Mouse (Mus musculus) forebrain, embryonic 15.5 days (tissue): ENCODE measurements around the gene Hdac4. TPM values are rescaled to one million over a fixed set of nuclear protein-coding genes. Genes with fewer than 3 reads are reported as not detected.

Experiments
- ATAC-seq: fragments of 200-750 bp; cut with Nextera tagmentation; replicated peaks from 2 replicates; pipeline ENCODE4 v1.8.0; 2017; ENCODE audit warnings: mild to moderate bottlenecking, moderate TSS enrichment, moderate library complexity
- H3K27ac ChIP-seq: fragments of 300-500 bp; sonication (generic); replicated peaks from 2 replicates; pipeline ENCODE4 v1.5.1; 2015; ENCODE audit warnings: mild to moderate bottlenecking, inconsistent platforms
- H3K27me3 ChIP-seq: fragments of 300-500 bp; sonication (generic); 2 replicates; pipeline ENCODE4 v1.6.1; 2015; ENCODE audit warnings: inconsistent platforms
- H3K36me3 ChIP-seq: fragments of 300-500 bp; sonication (generic); 2 replicates; pipeline ENCODE4 v1.6.1; 2015; ENCODE audit warnings: mild to moderate bottlenecking, inconsistent platforms
- H3K4me1 ChIP-seq: fragments of 300-500 bp; sonication (generic); 2 replicates; pipeline ENCODE4 v1.6.1; 2015; ENCODE audit warnings: inconsistent platforms
- H3K4me2 ChIP-seq: fragments of 300-500 bp; sonication (generic); replicated peaks from 2 replicates; pipeline ENCODE4 v1.6.1; 2015; ENCODE audit warnings: mild to moderate bottlenecking, inconsistent platforms
- H3K4me3 ChIP-seq: fragments of 300-500 bp; sonication (generic); 2 replicates; pipeline ENCODE4 v1.5.1; 2015; ENCODE audit warnings: mild to moderate bottlenecking, inconsistent platforms
- H3K9ac ChIP-seq: fragments of 300-500 bp; sonication (generic); replicated peaks from 2 replicates; pipeline ENCODE4 v1.6.1; 2015; ENCODE audit warnings: mild to moderate bottlenecking, inconsistent platforms
- H3K9me3 ChIP-seq: fragments of 300-500 bp; sonication (generic); 2 replicates; pipeline ENCODE4 v1.6.1; 2016; ENCODE audit warnings: inconsistent platforms
- WGBS: fragments of 180-500 bp; shearing (Covaris S2); methylation state at CpG from one replicate; pipeline ENCODE4 v1.1.7; 2015; ENCODE audit warnings: mixed read lengths; 5-methylcytosine and 5-hydroxymethylcytosine counted together
- polyA plus RNA-seq: library from polyadenylated mRNA; unstranded; fragments of >200 nt; fragmentation: Nextera tagmentation; extraction: Ambion mirVana; gene quantifications from 2 replicates; pipeline ENCODE4 v1.2.1, GENCODE M21; 2015

Hdac4 gene
- polyA plus RNA-seq, 1 experiment from 2014 or later = 31.9 TPM

DNA sequence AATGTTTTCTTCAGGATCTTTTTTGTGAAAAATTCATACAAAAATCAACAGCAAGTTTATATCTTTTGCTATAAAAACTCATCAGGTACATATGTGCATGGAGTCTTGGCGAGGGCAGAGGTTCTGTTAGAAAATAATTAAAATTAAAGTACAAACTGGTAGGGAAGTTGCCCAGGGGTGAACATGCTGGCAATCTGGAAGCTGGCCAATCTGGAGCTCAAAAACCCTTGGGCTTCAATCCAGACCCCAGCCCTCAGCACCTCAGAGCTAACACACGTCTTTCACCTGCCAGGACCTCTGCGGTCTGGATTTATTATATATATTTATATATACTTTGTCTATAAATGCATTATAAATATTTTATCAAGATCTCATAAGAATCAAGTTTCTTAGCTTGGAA, 263.7 kb downstream of the Hdac4 start:
- WGBS = 48% methylated on average over 3 of the region's 3 CpGs
- no peak overlapping the region for H3K27ac ChIP-seq
- H3K4me2 ChIP-seq = no peak overlapping the region
- no peaks in the 10 kb centered on the region for H3K27me3 ChIP-seq
- no peak overlapping the region for H3K9ac ChIP-seq
- ATAC-seq = no peak
- peaks cover 21% of the 10 kb centered on the region; the same call in 1 of the 2 replicates for H3K36me3 ChIP-seq
- no peak overlapping the region for H3K4me3 ChIP-seq
- H3K9me3 ChIP-seq = no peaks in the 10 kb centered on the region
- no peaks in the 10 kb centered on the region for H3K4me1 ChIP-seq

DNA sequence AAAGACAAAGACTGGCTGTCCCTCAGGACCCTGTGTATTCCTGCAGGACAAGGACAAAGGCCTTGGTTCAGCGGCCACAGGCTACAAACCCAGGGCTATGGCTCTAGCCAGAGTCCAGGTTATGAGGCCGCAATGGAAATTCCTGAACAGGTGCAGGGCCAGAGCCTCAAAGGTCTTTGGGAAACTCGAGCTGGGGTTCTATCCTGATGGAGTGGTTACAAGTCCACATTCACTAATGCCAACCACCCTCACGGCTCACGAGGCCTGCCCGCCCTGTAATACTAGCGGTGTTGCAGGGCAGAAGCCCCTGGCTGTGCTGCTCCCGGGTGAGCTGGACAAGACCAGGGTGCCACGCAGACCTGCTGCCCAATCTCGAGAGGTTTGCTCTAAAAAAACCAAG, 264.3 kb downstream of the Hdac4 start:
- Histone ChIP-seq H3K4me3 (no peak overlapping the region), H3K4me2 (no peak overlapping the region), H3K27me3 (no peaks in the 10 kb centered on the region), H3K4me1 (no peaks in the 10 kb centered on the region), H3K27ac (no peak overlapping the region), H3K36me3 (peaks cover 21% of the 10 kb centered on the region; the same call in 1 of the 2 replicates), H3K9me3 (no peaks in the 10 kb centered on the region), H3K9ac (no peak overlapping the region)
- no peak for ATAC-seq
- WGBS = 91% methylated on average over 10 of the region's 10 CpGs

DNA sequence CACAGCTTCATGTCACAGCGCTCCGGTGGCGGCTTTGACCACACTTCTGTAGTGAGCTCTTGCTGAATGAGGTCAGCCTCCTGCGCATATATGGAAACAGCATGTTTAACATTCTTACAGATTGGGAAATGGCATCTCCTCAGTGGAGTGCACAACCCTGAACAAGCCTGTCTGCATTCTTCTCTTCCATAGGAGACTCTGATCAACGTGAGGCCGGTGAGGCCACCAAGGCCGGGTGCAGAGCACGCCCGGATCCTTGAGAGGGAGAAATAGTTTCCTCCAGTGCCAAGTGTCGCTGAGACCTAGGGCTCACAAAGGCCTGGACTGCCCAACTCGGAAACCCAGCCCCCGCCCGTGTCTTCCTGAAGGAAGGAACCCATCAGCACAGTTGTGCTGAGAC, 266.4 kb downstream of the Hdac4 start:
- H3K4me1 ChIP-seq = no peaks in the 10 kb centered on the region
- no peak for ATAC-seq
- H3K4me3 ChIP-seq = no peak overlapping the region
- no peaks in the 10 kb centered on the region for H3K27me3 ChIP-seq
- H3K4me2 ChIP-seq = no peak overlapping the region
- peaks cover 16% of the 10 kb centered on the region; the same call in 1 of the 2 replicates for H3K36me3 ChIP-seq
- no peak overlapping the region for H3K27ac ChIP-seq
- WGBS = 94% methylated on average over 13 of the region's 13 CpGs
- no peak overlapping the region for H3K9ac ChIP-seq
- no peaks in the 10 kb centered on the region for H3K9me3 ChIP-seq

DNA sequence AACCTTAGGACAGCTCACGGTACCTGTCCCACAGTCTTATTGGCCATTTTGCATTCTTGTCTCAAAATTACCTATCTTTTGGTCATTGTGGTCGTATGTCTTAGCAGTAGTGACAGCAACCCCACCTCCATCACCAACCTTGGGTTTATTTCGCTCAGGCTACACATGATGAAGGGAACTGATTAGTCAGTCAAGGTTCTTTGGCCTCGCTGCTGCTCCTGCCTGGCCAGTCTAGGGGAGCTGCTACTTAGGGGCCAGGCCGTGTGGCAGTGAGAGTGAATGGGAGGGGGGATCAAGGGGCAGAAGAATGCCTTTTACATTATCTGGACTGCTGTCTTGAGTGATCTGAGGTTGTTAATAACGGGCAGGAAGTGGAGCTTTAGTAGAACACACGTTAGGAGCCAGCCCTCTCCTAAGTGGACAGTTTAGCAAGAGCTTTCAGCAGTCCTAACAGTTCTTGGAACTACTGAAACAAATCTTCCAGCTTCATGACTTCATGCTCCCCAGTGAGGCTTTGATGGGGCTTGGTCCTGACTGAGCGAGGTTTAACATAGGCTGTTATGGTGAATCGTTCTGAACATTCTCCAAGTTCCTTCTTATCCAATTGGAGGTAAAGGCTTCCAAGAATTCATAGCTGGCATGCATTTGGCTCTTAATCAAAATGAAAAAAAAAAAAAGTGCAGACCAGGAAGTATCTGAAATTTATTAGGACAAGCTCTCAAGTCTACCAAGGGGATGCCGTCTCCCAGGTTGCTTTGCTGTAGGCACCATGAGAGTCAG, 267.8 kb downstream of the Hdac4 start:
- H3K27ac ChIP-seq = no peak overlapping the region
- H3K27me3 ChIP-seq = no peaks in the 10 kb centered on the region
- H3K4me1 ChIP-seq = no peaks in the 10 kb centered on the region
- H3K9me3 ChIP-seq = no peaks in the 10 kb centered on the region
- 88% methylated on average over 10 of the region's 10 CpGs for WGBS
- 0 out of 2 replicates have a peak, but pooled peaks cover 8% of the 10 kb centered on the region for H3K36me3 ChIP-seq
- no peak for ATAC-seq
- H3K4me2 ChIP-seq = no peak overlapping the region
- no peak overlapping the region for H3K4me3 ChIP-seq
- no peak overlapping the region for H3K9ac ChIP-seq

DNA sequence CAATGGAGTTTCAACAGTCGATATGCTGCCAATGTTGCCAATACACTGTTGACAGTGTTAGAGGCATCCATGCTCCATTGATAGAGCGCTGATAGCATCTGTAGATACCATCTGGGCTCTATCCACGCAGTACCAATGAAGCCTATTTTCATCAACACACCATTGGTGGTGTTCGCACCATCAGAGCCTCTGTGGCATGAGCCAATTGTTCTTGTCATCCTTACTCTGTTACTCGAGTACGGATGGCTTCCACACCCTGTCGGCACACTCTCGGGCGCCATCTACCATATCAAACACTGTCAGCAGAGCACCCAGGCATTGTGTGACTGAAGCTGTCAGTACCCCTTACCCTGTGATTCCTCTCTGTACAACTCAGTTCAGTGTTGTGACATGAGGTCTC, 271.9 kb downstream of the Hdac4 start:
- H3K4me2 ChIP-seq = no peak overlapping the region
- no peak for ATAC-seq

DNA sequence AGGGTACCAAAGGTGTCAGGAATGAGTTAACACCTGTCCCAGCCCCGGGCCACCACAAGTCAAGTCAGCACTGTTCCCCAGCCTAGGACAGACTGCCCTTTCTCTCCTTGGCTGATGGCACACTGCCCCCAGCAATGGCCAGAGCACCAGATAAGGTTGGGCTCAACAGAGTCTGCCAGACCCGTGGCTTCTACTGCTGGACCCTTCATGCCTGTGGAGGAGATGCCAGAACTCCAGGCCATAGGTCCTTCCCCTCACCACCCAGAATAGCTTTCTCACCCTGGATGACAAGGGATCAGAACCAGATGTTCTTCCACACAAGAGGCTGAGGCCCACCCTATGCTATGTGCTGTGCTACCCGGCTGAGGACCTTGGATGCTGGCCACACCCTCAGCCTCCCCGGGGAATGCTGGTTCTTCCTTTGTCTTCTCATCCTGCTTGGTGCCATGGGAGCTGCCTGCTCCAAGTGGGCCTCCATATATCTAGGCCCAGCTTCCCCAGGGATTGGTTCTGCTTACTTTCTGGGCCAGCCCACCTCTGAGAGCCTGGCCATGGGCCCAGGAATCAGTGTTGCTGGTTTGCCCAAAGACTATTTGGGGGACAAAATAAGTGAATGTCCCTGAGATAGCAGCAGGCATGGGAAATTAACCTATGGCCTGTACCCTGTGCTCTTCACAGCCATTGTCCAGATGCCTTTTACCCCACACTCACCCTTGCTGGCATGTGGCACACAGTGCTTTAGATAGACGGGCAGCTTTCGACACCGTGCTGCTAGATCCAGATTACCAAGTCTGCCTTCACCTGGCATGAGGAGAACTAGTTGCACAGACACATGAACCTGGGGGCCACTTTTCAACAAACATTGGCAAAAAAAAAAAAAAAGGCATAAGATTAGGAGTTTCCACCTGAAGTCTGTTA, 273.0 kb downstream of the Hdac4 start:
- no peak for ATAC-seq
- Histone ChIP-seq H3K4me2 (no peak overlapping the region), H3K36me3 (no peaks in the 10 kb centered on the region), H3K9me3 (no peaks in the 10 kb centered on the region), H3K27ac (no peak overlapping the region), H3K4me1 (no peaks in the 10 kb centered on the region), H3K9ac (no peak overlapping the region), H3K4me3 (no peak overlapping the region), H3K27me3 (no peaks in the 10 kb centered on the region)
- 87% methylated on average over 7 of the region's 7 CpGs for WGBS

More for the DNA sequence above, 271.9 kb downstream of the Hdac4 start:
- Histone ChIP-seq H3K9me3 (no peaks in the 10 kb centered on the region), H3K27ac (no peak overlapping the region), H3K9ac (no peak overlapping the region), H3K27me3 (no peaks in the 10 kb centered on the region), H3K4me3 (no peak overlapping the region), H3K36me3 (no peaks in the 10 kb centered on the region), H3K4me1 (no peaks in the 10 kb centered on the region)
- WGBS = 86% methylated on average over 9 of the region's 9 CpGs

DNA sequence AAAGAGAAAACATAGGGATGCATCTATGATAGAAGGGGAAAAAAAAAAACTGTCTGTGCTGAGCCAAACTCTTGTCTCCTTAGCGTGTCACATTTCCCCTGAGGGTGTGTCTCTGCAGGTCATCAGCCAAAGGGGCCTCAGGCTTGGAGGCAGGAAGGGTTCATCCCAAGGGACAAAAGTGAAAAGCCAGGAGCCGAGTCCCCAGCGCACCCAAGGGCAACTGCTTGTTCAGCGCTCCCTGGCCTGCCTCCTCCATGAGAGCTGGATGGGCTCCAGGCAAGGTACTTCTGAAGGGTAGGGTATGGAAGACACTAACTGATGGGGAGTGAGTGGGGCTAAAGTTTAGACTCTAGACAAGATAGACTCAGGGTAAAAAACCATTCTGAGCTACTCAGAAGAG, 273.8 kb downstream of the Hdac4 start:
- Histone ChIP-seq H3K9ac (no peak overlapping the region), H3K9me3 (no peaks in the 10 kb centered on the region), H3K4me2 (no peak overlapping the region), H3K27me3 (no peaks in the 10 kb centered on the region), H3K36me3 (no peaks in the 10 kb centered on the region), H3K4me1 (no peaks in the 10 kb centered on the region), H3K27ac (no peak overlapping the region), H3K4me3 (no peak overlapping the region)
- no peak for ATAC-seq
- 89% methylated on average over 4 of the region's 4 CpGs for WGBS

DNA sequence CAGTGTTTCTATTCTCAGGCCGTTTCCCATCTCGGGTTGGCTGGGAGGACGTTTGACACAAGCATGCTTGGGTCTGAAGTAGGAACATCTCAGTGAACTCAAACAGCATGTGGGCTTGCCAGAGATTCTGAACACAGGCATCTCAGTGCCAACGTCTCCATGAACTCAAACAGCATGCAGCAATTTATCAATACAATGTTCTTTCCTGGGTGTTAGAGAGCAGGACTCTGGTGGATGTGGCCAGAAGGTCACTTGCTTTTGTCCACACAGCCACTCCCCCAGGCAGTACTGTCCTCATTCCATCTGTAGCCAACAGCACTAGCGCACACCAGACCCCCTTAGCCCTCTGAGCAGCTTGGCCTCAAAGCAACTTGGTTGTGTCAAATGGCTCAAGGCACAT, 274.2 kb downstream of the Hdac4 start:
- H3K27me3 ChIP-seq = no peaks in the 10 kb centered on the region
- H3K27ac ChIP-seq = no peak overlapping the region
- no peaks in the 10 kb centered on the region for H3K36me3 ChIP-seq
- ATAC-seq = no peak
- no peak overlapping the region for H3K4me2 ChIP-seq
- 72% methylated on average over 5 of the region's 5 CpGs for WGBS
- H3K4me3 ChIP-seq = no peak overlapping the region
- H3K4me1 ChIP-seq = no peaks in the 10 kb centered on the region
- no peak overlapping the region for H3K9ac ChIP-seq
- no peaks in the 10 kb centered on the region for H3K9me3 ChIP-seq

DNA sequence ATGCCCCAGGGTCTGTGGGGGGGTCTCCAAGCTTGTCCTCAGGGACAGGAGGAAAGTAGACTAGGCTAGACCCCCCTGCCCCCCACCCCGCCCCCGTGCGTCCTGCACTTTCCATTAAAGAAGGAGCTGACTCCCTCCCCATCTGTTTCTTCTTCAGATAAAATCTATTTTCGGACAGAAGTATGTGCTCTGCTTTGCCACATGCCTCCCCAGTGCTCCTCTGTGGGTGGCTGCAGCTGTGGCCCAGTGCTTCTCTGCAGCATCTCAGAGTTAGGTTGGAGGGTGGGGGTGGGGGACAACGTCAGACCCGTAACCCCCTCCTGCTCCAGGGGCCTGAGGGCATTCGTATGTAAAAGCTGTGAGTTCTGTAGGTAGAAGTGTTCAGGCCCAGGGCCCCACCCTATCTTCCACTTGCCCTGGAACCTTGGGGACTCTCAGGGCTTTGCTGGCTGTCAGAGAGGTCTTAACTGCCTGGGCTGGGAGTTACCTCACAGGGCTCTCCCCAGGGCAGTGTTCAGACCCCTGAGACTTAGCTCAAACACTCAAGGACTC, 275.4 kb downstream of the Hdac4 start:
- no peak overlapping the region for H3K9ac ChIP-seq
- no peaks in the 10 kb centered on the region for H3K4me1 ChIP-seq
- no peaks in the 10 kb centered on the region for H3K36me3 ChIP-seq
- no peaks in the 10 kb centered on the region for H3K27me3 ChIP-seq
- 45% methylated on average over 7 of the region's 7 CpGs for WGBS
- H3K4me2 ChIP-seq = no peak overlapping the region
- H3K4me3 ChIP-seq = no peak overlapping the region
- ATAC-seq = no peak
- H3K9me3 ChIP-seq = no peaks in the 10 kb centered on the region
- H3K27ac ChIP-seq = no peak overlapping the region

DNA sequence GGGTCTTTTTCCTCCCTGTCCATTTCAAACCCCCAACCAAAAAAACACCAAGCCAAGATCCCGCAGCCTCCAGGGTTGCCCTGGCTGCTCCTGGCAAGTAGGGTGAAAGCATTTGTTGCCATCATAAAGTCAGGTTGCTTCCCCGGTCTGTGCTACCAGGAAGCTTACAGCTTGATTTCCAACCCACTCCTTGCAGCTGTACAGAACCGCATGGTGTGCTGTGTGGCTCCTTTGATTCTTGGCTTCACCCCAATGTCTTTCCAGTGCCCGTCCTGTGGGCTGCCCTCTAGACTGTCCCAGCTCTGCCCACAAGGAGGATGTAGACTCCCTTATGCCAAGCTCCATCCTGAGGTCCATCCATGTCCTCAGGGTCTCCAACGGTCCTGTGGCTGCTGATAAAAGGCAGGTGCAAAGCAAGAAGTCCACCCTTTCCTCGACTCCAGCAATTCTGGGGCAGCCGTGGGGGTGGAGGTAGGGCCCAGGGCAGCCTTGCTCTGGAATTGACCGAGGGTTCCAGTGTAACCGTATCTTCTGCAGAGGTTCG, 277.2 kb downstream of the Hdac4 start:
- no peaks in the 10 kb centered on the region for H3K27me3 ChIP-seq
- ATAC-seq = no peak
- no peak overlapping the region for H3K9ac ChIP-seq
- no peaks in the 10 kb centered on the region for H3K36me3 ChIP-seq
- no peaks in the 10 kb centered on the region for H3K4me1 ChIP-seq
- H3K4me3 ChIP-seq = no peak overlapping the region
- no peaks in the 10 kb centered on the region for H3K9me3 ChIP-seq
- no peak overlapping the region for H3K4me2 ChIP-seq
- H3K27ac ChIP-seq = no peak overlapping the region
- 86% methylated on average over 10 of the region's 10 CpGs for WGBS

DNA sequence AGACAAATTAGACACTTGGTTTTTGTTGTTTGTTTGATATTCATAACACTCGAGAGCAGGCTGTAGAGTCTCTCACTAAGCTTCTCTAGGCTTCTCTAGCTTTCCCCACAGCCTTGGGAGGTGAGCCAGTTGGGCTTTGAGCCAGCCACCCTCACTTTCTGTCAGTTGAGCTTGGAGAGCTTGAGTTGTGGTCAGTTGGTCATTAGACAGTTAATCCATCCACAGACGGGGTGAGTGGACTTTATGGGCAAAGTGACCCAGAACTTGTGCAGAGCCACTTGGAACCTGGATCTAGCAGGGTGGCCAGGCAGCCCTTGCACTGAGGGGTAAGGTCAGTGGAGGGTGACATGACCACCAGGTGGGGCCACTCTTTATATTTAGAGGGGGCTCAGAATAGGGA, 277.9 kb downstream of the Hdac4 start:
- no peak overlapping the region for H3K4me3 ChIP-seq
- H3K4me2 ChIP-seq = no peak overlapping the region
- WGBS = 82% methylated on average over 2 of the region's 2 CpGs
- ATAC-seq = no peak
- no peaks in the 10 kb centered on the region for H3K9me3 ChIP-seq
- H3K36me3 ChIP-seq = no peaks in the 10 kb centered on the region
- H3K4me1 ChIP-seq = no peaks in the 10 kb centered on the region
- no peak overlapping the region for H3K27ac ChIP-seq
- H3K27me3 ChIP-seq = no peaks in the 10 kb centered on the region
- H3K9ac ChIP-seq = no peak overlapping the region

DNA sequence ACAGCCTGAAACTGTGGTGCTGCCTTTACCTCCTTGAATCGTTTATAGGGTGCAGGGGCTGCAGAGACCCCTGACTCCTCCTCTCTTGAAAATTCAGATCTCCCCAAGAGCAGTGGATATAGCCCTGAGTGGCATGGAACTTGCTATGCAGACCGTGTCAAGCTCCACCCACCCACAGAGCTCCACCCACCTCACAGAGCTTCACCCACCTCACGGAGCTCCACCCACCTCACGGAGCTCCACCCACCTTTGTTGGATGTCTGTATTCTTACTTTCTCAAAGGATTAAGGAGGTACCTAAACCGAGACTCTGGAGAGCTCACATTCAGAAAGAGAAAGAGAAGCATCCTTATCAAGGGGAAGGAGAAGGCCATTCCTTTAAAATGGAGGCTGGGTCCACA, 279.5 kb downstream of the Hdac4 start:
- 79% methylated on average over 5 of the region's 5 CpGs for WGBS
- Histone ChIP-seq H3K36me3 (no peaks in the 10 kb centered on the region), H3K4me2 (no peak overlapping the region), H3K4me3 (no peak overlapping the region), H3K9me3 (no peaks in the 10 kb centered on the region), H3K27ac (no peak overlapping the region), H3K4me1 (no peaks in the 10 kb centered on the region), H3K27me3 (no peaks in the 10 kb centered on the region), H3K9ac (no peak overlapping the region)
- no peak for ATAC-seq
